Mouse (Mus musculus) adrenal gland, postnatal 14 days (tissue): Measurements from ENCODE around the gene Large2. TPM values are rescaled to one million over a fixed set of nuclear protein-coding genes. Genes with fewer than 3 reads are reported as not detected.
"Not testable (repeated sequence)": the region's sequence is repeated elsewhere in the genome, so short reads cannot be mapped to it uniquely, and the experiment has no call there.

Experiments
- DNase-seq: peaks from one replicate; pipeline ENCODE4 v3.0.0; 2021; ENCODE audit warnings: mixed read lengths
- long read RNA-seq, 2 experiments: library from polyadenylated mRNA; stranded (forward); transcript quantifications; one replicate each; pipeline ENCODE4 v2.0.0; 2021
- total RNA-seq: library from RNA; stranded (reverse); gene quantifications from 2 replicates; pipeline ENCODE4 v1.2.3, GENCODE M21; 2021

Large2 gene
- 1.6 and 2.7 TPM in 2 replicates for total RNA-seq
- long read RNA-seq, experiment 1, partial matches to known transcripts, result 1 of 4 reads
- long read RNA-seq, experiment 1, other reads (novel, unspliced or antisense), result 2 of 4 reads
- long read RNA-seq, experiment 2, partial matches to known transcripts, result 0 of 1 reads
- long read RNA-seq, experiment 2, other reads (novel, unspliced or antisense), result 1 of 1 reads

GRCm38 (mm10) chr2:92374514-92374913 is at the start of gene Large2, which contains the start of gene Pex16:
Large2 (minus strand) TSS chr2:92374869.
Pex16 (plus strand) TSS chr2:92374676.
- DNase-seq, result peak; percentile 65

GRCm38 (mm10) chr2:92423702-92424461 is 49.2 kb upstream of the Large2 start:
- DNase-seq, result peak; percentile 99

- DNase-seq, result no peak
These were observed 48.5 kb upstream of the Large2 start for GRCm38 (mm10) chr2:92423156-92423555.

- DNase-seq, result peak; percentile 48
These were observed 47.9 kb upstream of the Large2 start for GRCm38 (mm10) chr2:92422388-92423135.

- peak; percentile 56 for DNase-seq
These were observed 47.2 kb upstream of the Large2 start for GRCm38 (mm10) chr2:92421723-92422387.

GRCm38 (mm10) chr2:92411705-92412104 is 37.0 kb upstream of the Large2 start:
- peak; percentile 55 for DNase-seq

GRCm38 (mm10) chr2:92408309-92409045 is 33.8 kb upstream of the Large2 start:
- peak; percentile 64 for DNase-seq

- DNase-seq, result no peak
These were observed 31.0 kb upstream of the Large2 start for GRCm38 (mm10) chr2:92405687-92406086.

GRCm38 (mm10) chr2:92404737-92405136 is 30.1 kb upstream of the Large2 start:
- no peak for DNase-seq

- DNase-seq, result no peak
These were observed 29.2 kb upstream of the Large2 start for GRCm38 (mm10) chr2:92403776-92404319.

GRCm38 (mm10) chr2:92402591-92403326 is 28.1 kb upstream of the Large2 start:
- DNase-seq, result no peak

GRCm38 (mm10) chr2:92401091-92401561 is 26.5 kb upstream of the Large2 start, which contains the start of gene Mapk8ip1:
Mapk8ip1 (minus strand) TSS chr2:92401263.
- DNase-seq, result peak; percentile 53

- no peak for DNase-seq
These were observed 26.0 kb upstream of the Large2 start for GRCm38 (mm10) chr2:92400682-92401081.

- not testable (repeated sequence) for DNase-seq
These were observed 25.2 kb upstream of the Large2 start for GRCm38 (mm10) chr2:92399877-92400276.

- DNase-seq, result no peak
These were observed 22.8 kb upstream of the Large2 start for GRCm38 (mm10) chr2:92397436-92397835.

- no peak for DNase-seq
These were observed 20.9 kb upstream of the Large2 start for GRCm38 (mm10) chr2:92395535-92395934.

- peak; percentile 49 for DNase-seq
These were observed 17.9 kb upstream of the Large2 start for GRCm38 (mm10) chr2:92392318-92393264.

GRCm38 (mm10) chr2:92391703-92392317 is 17.1 kb upstream of the Large2 start:
- DNase-seq, result no peak

- DNase-seq, result no peak
These were observed 16.4 kb upstream of the Large2 start for GRCm38 (mm10) chr2:92391116-92391515.
